ENCODE assay signal across 17 mouse cellular contexts in the genomic region with DNA sequence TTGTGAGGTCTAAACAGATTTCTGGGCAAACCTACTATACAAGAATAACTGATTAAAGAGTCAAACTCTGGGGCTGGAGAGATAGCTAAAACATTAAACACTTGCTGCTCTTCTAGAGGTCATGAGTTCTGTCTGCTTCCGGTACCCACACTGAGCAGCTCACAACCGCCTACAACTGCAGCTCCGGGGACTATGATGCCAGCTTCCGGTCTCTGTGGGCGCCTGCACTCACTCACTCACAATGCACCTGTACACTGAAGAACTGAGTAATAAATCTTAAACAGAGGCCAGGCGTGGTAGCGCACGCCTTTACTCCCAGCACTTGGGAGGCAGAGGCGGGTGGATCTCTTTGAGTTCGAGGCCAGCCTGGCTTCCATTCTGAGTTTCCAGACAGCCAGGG.
"Had no signal": no experiment of that assay in that cellular context is flagged by ENCODE, and none has a peak within 500 bp of the region (broad histone marks: within the 10 kb centered on the region; RNA-seq: fewer than 3 reads in every experiment).

No protein-coding gene starts in this region.

- H3K9ac ChIP-seq: limb, embryonic 13.5 days; liver, embryonic 14.5 days; lung, embryonic 14.5 days; neural tube, embryonic 12.5 days; stomach, embryonic 15.5 days had no signal

- H3K27me3 ChIP-seq: limb, embryonic 13.5 days; neural tube, embryonic 12.5 days; stomach, embryonic 15.5 days had no signal

- H3K4me2 ChIP-seq: limb, embryonic 13.5 days; lung, embryonic 14.5 days; neural tube, embryonic 12.5 days; stomach, embryonic 15.5 days had no signal

- DNase-seq: kidney, adult 18-20 months; kidney, postnatal 10 days; kidney, postnatal 4 days; left cerebral cortex, postnatal 4 days; lung, embryonic 14.5 days; lung, postnatal 10 days; lung, postnatal 4 days; midbrain, embryonic 14.5 days; thymus, adult 18-20 months; thymus, postnatal 14 days had no signal

- H3K27ac ChIP-seq: layer of hippocampus, adult 2 months; limb, embryonic 13.5 days; liver, embryonic 14.5 days; midbrain, embryonic 10.5 days; neural tube, embryonic 12.5 days; stomach, embryonic 15.5 days had no signal

- H3K4me3 ChIP-seq: layer of hippocampus, adult 2 months; limb, embryonic 13.5 days; midbrain, embryonic 10.5 days; myocyte; neural tube, embryonic 12.5 days; stomach, embryonic 15.5 days had no signal

- H3K4me1 ChIP-seq: midbrain, embryonic 10.5 days; neural tube, embryonic 12.5 days; stomach, embryonic 15.5 days had no signal

- H3K9me3 ChIP-seq: limb, embryonic 13.5 days; midbrain, embryonic 10.5 days; neural tube, embryonic 12.5 days; stomach, embryonic 15.5 days had no signal

- H3K36me3 ChIP-seq: limb, embryonic 13.5 days; midbrain, embryonic 10.5 days; neural tube, embryonic 12.5 days; stomach, embryonic 15.5 days had no signal
